Mouse (Mus musculus): Measurements from ENCODE around the gene Lrrc20.

DNA sequence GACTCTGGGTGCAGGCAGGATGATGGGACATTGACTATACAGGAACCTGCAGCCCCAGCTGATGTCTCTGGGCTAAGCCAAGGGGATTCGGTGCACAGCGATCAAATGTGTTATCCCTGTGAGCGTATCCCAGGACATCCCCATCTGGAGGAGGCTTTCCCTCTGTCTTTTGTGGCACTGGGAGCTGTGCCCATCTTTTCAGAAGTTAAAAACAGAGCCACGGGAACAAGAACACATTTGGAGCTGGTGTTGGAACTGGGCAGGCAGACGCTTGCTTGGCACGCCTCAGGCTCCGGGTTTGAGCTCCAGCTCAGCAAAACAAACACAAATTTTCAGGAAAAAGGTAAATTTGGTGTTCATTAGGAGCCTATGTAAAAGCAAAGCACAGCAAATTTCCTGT is 122.4 kb downstream of the Lrrc20 start:
- no peak for TF ChIP-seq CTCF (IDR thresholded peaks at IDR 0.05; ENCODE audit: low read depth)
- TF ChIP-seq EP300 (IDR thresholded peaks at IDR 0.05; ENCODE audit: low read depth) = no peak

Data from liver, embryonic 14.5 days (tissue).